Mouse (Mus musculus) cerebellum, postnatal 10 days (tissue): ENCODE results near the gene Iqgap3.

ENCODE experiments used
- DNase-seq, 2 experiments: peaks; one replicate each; pipeline ENCODE4 v3.0.0; 2021; ENCODE audit warnings: mixed read lengths in 2 of 2

Gene Iqgap3

GRCm38 (mm10) chr3:88081345-88082223, at the start of gene Iqgap3:
Gene Iqgap3 (plus strand): TSS chr3:88081971.
- peak; percentile 94 to 96 for DNase-seq

GRCm38 (mm10) chr3:88033506-88033905, 48.3 kb upstream of the Iqgap3 start:
- no peak for DNase-seq

GRCm38 (mm10) chr3:88035561-88036293, 46.0 kb upstream of the Iqgap3 start:
- no peak for DNase-seq

- peak; percentile 95 to 96 for DNase-seq
Observed at GRCm38 (mm10) chr3:88042661-88043421, 38.9 kb upstream of the Iqgap3 start, which contains the start of gene Gpatch4. Gene Gpatch4 (plus strand): TSS chr3:88043108.

- DNase-seq, result no peak
Observed at GRCm38 (mm10) chr3:88049532-88049931, 32.2 kb upstream of the Iqgap3 start.

GRCm38 (mm10) chr3:88057030-88057429, 24.7 kb upstream of the Iqgap3 start:
- DNase-seq, result no peak

- DNase-seq, result peak; percentile 90 to 94
Observed at GRCm38 (mm10) chr3:88057902-88058696, 23.7 kb upstream of the Iqgap3 start, which contains the start of gene Naxe. Gene Naxe (minus strand): TSS chr3:88058495.

- peak in 1 of 2 experiments; percentile 23 for DNase-seq
Observed at GRCm38 (mm10) chr3:88068386-88068785, 13.4 kb upstream of the Iqgap3 start.

GRCm38 (mm10) chr3:88071783-88072182, 10.0 kb upstream of the Iqgap3 start:
- peak; percentile 94 to 96 for DNase-seq

GRCm38 (mm10) chr3:88073631-88074030, 8.1 kb upstream of the Iqgap3 start:
- DNase-seq, result peak; percentile 52 to 70

GRCm38 (mm10) chr3:88074351-88074750, 7.4 kb upstream of the Iqgap3 start:
- peak; percentile 64 to 77 for DNase-seq

- peak; percentile 54 to 59 for DNase-seq
Observed at GRCm38 (mm10) chr3:88074766-88075165, 7.0 kb upstream of the Iqgap3 start.

GRCm38 (mm10) chr3:88077441-88077840, 4.3 kb upstream of the Iqgap3 start:
- no peak for DNase-seq

GRCm38 (mm10) chr3:88078204-88078603, 3.6 kb upstream of the Iqgap3 start, which contains the start of gene Ttc24:
Gene Ttc24 (minus strand): TSS chr3:88078304.
- no peak for DNase-seq

- DNase-seq, result no peak
Observed at GRCm38 (mm10) chr3:88082224-88082618, 450 bp downstream of the Iqgap3 start.

- DNase-seq, result no peak
Observed at GRCm38 (mm10) chr3:88082663-88083062, 892 bp downstream of the Iqgap3 start.

- DNase-seq, result no peak
Observed at GRCm38 (mm10) chr3:88084001-88084400, 2.2 kb downstream of the Iqgap3 start.

GRCm38 (mm10) chr3:88085459-88085858, 3.7 kb downstream of the Iqgap3 start:
- DNase-seq, result no peak

- DNase-seq, result peak; percentile 59 to 75
Observed at GRCm38 (mm10) chr3:88087688-88088087, 5.9 kb downstream of the Iqgap3 start.

- no peak for DNase-seq
Observed at GRCm38 (mm10) chr3:88090106-88090505, 8.3 kb downstream of the Iqgap3 start.

- DNase-seq, result peak in 1 of 2 experiments; percentile 26
Observed at GRCm38 (mm10) chr3:88090616-88091015, 8.8 kb downstream of the Iqgap3 start.

- DNase-seq, result no peak
Observed at GRCm38 (mm10) chr3:88094126-88094525, 12.4 kb downstream of the Iqgap3 start.
